Comparison of ENCODE assay signal across 14 mouse cellular contexts in the genomic region with DNA sequence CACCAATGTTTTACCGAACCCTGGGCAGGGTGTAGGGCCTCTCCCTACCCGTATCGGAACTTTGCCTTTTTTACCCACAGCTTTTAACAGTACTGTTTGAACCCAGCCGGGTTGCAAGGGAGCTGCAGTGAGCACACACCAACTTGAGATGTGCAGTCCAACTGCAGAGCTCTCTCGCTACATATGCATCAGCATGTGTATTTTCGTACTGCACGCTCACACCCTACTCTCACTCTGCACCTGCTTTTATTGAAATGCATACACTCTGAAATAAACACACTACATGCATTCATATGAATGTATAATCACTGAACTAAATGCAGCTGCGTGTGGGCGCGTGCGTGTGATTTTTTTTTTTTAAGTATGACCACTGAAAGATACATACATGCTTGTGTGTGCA.
"Had no signal": no experiment of that assay in that cellular context is flagged by ENCODE, and none has a peak within 500 bp of the region (broad histone marks: within the 10 kb centered on the region; RNA-seq: fewer than 3 reads in every experiment).

No protein-coding gene starts in this region.

- H3K4me1 ChIP-seq: liver, embryonic 13.5 days; midbrain, embryonic 15.5 days had no signal

- H3K27ac ChIP-seq: kidney, postnatal 0 days; left cerebral cortex, adult 2 months; liver, embryonic 13.5 days; midbrain, embryonic 12.5 days; midbrain, embryonic 15.5 days had no signal

- H3K4me2 ChIP-seq: liver, embryonic 13.5 days; midbrain, embryonic 12.5 days; midbrain, embryonic 15.5 days had no signal

- H3K27me3 ChIP-seq: liver, embryonic 13.5 days; midbrain, embryonic 12.5 days; midbrain, embryonic 15.5 days had no signal

- DNase-seq: kidney, adult 2 months; kidney, postnatal 36 days; layer of hippocampus, postnatal 36 days; liver, embryonic 13.5 days; lung, adult 2 months; lung, postnatal 14 days; lung, postnatal 4 days; right cerebral cortex, adult 18-20 months; thymus, adult 18-20 months; thymus, postnatal 14 days had no signal

- H3K9me3 ChIP-seq: liver, embryonic 13.5 days; midbrain, embryonic 12.5 days; midbrain, embryonic 15.5 days had no signal

- H3K4me3 ChIP-seq: left cerebral cortex, adult 2 months; liver, embryonic 13.5 days; midbrain, embryonic 12.5 days; midbrain, embryonic 15.5 days had no signal

- H3K36me3 ChIP-seq: liver, embryonic 13.5 days had no signal

- ATAC-seq: midbrain, embryonic 15.5 days had no signal

- H3K9ac ChIP-seq: liver, embryonic 13.5 days; midbrain, embryonic 12.5 days; midbrain, embryonic 15.5 days had no signal
